Mouse (Mus musculus) layer of hippocampus, postnatal 10 days (tissue): ENCODE results near the gene Zc3h15. TPM values are rescaled to one million over a fixed set of nuclear protein-coding genes. Genes with fewer than 3 reads are reported as not detected.
"Not testable (repeated sequence)": the region's sequence is repeated elsewhere in the genome, so short reads cannot be mapped to it uniquely, and the experiment has no call there.

ENCODE experiments used
- DNase-seq, 2 experiments: peaks; one replicate each; pipeline ENCODE4 v3.0.0; 2021; ENCODE audit warnings: low spot score in 2 of 2
- long read RNA-seq: library from polyadenylated mRNA; stranded (forward); transcript quantifications from one replicate; pipeline ENCODE4 v2.0.0, GENCODE M21; 2023
- total RNA-seq, 2 experiments: library from RNA; stranded (reverse); gene quantifications; 2 replicates each; pipeline ENCODE4 v1.2.3; 2021

The Zc3h15 gene
- total RNA-seq = 100 to 1,000 TPM; 133 to 138 TPM
- long read RNA-seq, transcript Zc3h15-201 (10 exons, 2,111 nt) = major isoform, 91 of 101 reads
- long read RNA-seq, partial matches to known transcripts = 7 of 101 reads
- long read RNA-seq, other reads (novel, unspliced or antisense) = 3 of 101 reads

DNA sequence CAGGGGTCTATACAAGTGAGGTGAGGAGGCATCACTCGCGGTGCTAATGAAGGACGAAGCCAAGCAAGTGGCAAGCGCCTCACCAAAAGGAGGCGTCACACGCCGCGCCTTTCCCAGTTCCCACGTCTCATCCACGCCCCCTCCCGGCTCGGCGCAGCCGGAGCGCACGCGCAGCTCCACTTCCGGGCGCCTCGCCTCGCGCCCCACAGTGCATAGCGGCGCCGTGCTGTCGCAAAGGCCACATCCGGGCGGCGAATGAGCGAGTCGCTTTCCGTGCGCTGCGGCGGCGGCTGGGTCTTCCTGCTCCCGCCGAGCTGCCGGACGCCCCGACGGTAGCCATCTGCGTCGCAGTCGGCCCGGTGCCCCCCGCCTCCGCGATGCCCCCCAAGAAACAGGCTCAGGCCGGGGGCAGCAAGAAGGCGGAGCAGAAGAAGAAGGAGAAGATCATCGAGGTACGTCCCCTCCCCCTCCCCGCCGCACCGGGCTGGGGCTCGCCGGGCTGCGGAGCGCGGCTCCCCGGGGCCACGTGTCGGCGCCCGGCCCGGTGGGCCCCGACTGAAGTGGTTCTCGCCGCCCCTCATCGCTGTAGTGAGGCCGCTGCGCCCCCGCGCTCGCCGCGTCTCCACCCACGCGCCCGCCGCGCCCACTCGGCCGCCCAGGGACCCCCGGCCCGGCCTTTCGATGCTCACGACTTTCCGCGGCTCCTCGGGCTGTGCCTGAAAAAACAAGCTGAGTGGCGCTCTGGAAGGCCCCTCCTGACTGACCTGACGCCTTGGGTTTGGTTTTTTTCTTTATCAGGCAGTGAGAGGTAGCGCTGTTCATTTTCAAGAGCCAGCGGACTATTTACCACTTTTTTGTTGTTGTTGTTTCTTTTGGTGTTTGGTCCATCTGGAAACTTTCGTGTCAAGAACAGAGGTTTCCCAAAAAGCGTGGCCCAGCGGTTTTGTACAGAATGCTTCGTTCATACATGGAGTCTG lies at the start of gene Zc3h15:
TSS of gene Zc3h15 (plus strand) at position 160 of the 977 bp plus-strand sequence.
- DNase-seq = peak; percentile 91 to 95

DNA sequence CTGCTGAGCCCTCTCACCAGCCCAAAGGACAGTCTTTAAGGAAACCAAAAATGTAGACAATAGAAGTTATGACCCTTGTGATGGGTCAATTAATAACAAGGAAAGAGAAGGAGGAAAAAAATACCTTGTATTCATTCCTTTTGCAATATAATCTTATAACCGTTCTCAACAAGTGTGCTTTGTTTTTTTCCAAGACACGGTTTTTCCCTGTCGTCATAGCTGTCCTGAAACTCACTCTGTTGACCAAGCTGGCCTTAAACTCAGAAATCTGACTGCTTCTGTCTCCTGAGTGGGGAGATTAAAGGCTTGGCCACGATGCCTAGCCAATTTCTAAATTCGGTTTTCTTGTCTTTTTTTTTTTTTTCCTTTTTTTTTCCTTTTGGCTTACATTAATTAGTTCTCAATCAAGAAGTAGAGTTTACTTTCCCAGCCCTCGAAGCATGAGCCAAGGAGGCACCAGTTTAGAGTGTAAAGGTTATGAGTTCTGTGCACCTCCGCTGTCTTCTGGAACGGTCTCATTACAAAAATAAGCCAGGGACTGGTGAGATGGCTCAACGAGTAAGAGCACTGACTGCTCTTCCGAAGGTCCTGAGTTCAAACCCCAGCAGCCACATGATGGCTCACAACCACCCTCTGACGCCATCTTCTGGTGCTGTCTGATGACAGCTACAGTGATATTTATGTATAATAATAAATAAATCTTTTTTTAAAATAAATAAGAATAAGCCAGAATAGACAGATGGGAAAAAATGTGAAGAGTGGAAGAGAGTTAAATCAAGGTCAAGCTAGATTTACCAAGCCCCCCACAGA lies 23.5 kb upstream of the Zc3h15 start:
- DNase-seq = no peak

DNA sequence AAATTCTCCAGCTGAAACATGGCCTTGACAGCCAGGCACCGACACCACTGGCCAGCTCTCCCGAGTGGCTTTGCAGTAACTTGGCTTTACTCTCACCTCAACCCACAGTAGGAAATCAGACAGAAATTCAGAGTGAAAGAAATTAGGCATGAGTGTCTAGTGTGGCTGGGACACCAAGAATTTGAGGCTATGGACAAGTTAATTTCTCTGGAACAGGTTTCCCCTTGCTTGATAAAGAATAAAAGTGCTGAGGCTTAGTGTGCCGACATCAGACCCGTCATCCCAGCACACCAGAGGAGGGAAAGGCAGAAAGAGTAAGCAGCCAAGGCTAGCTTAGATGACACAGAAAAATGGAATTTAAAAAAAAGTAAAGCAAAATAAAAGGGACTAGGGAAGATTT lies 22.7 kb upstream of the Zc3h15 start:
- DNase-seq = no peak

GRCm38 (mm10) chr2:83622792-83623191 lies 21.4 kb upstream of the Zc3h15 start:
- DNase-seq = no peak

DNA sequence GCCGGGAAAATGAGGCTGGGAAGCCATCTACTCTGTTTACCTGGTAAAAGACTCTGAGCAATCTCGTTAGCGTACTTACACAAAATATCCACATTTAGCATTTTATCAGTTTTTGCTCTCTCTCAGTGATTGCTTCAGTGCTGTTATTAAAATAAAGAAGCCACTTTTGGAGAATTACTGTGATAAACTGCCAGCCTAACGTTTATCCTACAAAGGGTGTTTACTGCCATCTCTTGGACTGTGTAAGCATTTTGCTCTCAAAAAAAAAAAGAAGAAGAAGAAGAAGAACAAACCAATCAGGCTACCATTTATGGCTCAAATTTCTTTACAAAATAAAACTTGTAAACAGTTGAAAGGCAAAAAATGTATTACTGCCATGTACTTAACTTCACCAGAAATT lies 20.2 kb upstream of the Zc3h15 start:
- no peak for DNase-seq

DNA sequence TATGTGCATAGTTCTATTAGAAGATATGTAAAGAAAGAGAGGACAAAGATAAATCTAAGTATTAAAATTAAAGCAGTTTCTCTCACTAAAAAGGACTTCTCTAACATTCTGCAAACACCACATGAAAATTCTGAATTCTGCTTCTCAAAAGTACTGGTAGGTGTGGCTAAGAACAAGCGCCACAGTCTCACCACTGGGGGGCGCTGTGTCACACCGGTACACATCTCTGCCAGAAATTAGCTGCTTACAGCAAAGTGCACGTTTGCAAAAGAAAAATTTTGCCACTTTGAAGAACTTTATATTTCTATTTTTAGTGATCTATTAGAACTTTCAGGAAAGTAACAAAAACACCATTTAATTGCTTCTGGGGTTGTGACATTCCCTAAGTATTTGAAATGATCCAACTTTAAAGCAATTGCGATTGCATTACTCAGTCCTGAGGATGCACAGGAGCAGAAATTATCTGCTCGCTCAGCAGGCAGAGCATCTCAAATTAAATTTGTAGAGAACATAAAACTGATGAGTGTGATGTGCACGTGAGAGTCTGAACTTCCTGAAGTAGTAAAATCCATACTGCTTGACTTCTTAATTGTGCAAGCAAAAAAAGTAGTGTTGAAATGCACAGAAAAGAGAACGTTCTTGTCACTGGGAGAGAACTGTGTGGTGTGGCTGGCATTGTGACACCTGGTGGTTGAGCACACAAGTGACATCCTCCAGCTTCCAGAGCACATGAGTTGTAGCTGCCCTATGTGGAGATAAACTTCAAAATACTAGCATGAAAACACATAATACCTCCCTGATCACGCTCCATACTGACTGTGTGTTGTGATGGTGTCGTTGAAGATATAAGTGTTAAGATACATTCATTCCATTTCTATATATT lies 18.8 kb upstream of the Zc3h15 start:
- DNase-seq = peak; percentile 70 to 76

- no peak for DNase-seq
Observed at GRCm38 (mm10) chr2:83626881-83627280, 17.4 kb upstream of the Zc3h15 start.

DNA sequence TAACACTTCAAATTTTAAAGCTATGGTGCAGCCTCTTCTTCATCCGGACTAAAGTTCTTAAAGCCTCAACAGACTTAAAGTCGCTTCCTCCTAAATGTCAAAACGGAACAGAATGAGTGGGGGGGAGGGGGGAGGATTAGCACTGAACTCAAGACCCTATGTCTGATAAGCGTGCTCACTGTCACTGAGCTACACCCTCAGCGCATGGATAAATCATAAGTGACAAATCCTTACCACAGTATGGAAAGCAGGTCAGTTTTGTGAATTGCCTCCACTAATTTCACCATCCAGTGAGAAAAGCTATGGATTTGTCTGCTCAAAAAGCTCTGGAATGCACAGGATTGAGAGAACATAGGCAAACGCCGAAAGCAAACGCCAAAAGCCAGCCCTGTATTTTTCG lies 16.7 kb upstream of the Zc3h15 start:
- no peak for DNase-seq

- DNase-seq = no peak
Observed at GRCm38 (mm10) chr2:83627932-83628331, 16.3 kb upstream of the Zc3h15 start.

DNA sequence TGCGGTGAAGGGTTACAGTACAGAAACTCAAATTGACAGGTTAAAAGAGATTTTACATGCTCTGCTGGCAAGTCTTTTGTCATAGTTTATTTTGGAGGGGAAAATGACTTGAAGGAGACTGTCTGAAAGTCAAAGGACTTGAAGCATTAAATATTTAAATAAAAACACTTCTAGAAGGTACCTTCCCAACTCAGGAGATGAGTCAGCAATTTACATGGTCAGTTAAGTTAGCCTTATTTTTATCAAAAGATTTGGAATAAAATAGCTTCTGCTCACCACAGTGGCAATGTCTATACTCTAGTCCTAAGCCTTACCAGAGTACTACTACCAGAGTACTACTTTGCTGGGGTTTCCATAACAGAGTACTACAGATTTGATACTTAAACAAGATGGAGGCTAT lies 2.2 kb upstream of the Zc3h15 start:
- DNase-seq = no peak

- no peak for DNase-seq
Observed at GRCm38 (mm10) chr2:83648916-83649315, 4.7 kb downstream of the Zc3h15 start.

GRCm38 (mm10) chr2:83652606-83653005 lies 8.4 kb downstream of the Zc3h15 start:
- DNase-seq = no peak

- no peak for DNase-seq
Observed at GRCm38 (mm10) chr2:83659279-83659678, 15.0 kb downstream of the Zc3h15 start.

DNA sequence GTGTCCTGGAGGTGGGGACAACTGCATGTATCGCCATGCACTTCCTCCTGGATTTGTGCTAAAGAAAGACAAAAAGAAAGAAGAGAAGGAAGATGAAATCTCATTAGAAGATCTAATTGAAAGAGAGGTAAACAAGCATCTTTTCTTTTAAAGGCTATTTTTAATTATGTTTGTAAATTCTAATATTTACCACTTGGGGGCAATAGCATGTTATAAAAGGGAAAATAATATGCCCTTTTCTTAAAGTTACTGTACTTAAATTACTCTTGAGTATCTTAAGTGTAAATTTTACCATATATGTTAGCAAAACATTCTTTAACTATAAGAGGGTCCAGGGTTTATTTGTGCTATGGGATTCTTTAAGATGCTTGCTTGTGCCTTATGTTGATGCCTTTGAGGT lies 15.9 kb downstream of the Zc3h15 start:
- DNase-seq = no peak

- DNase-seq = no peak
Observed at GRCm38 (mm10) chr2:83661351-83661750, 17.1 kb downstream of the Zc3h15 start.

- DNase-seq = not testable (repeated sequence)
Observed at GRCm38 (mm10) chr2:83665051-83665450, 20.8 kb downstream of the Zc3h15 start.

- DNase-seq = no peak
Observed at GRCm38 (mm10) chr2:83667430-83667829, 23.2 kb downstream of the Zc3h15 start.

GRCm38 (mm10) chr2:83668052-83668451 lies 23.8 kb downstream of the Zc3h15 start:
- DNase-seq = no peak

GRCm38 (mm10) chr2:83669988-83670387 lies 25.8 kb downstream of the Zc3h15 start:
- DNase-seq = no peak

DNA sequence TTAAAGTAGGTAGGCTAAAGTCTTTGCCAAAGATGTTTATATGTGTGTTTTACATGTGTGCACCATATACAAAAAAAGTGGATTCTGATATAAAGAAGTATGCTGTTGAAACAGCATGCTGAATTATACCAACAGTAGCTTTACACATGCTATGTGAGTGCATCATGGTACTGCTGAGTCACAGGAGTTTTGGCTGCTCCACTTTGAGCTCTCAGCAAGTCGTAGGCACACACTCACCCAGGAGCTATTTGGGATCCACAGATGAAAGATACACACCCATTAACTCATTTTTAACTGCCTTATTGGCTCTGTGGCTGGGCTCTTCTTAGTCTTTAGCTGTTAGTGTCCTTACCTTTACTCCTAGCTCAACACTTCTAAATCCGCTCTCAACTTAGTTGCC lies 27.6 kb downstream of the Zc3h15 start:
- no peak for DNase-seq

DNA sequence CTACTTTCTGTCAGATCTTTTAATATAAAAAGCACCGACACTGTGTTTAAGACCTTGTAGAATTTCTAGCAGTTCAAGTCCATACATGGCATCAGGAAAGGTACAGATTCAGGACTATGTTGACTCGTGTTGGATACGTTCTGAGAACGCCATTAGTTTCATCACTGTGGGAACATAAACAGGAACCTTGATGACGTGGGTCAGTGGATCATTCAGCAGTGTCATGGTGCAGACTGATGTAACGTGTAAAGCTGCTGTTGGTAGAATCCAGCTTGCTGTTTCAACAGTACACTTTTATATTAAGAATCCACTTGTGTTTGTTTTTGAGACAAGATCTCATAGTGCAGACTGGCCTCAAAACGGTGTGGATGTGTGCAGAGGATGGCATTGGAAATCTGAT lies 28.8 kb downstream of the Zc3h15 start:
- no peak for DNase-seq
